Mouse (Mus musculus): ENCODE results near the gene Capzb.

Capzb gene

DNA sequence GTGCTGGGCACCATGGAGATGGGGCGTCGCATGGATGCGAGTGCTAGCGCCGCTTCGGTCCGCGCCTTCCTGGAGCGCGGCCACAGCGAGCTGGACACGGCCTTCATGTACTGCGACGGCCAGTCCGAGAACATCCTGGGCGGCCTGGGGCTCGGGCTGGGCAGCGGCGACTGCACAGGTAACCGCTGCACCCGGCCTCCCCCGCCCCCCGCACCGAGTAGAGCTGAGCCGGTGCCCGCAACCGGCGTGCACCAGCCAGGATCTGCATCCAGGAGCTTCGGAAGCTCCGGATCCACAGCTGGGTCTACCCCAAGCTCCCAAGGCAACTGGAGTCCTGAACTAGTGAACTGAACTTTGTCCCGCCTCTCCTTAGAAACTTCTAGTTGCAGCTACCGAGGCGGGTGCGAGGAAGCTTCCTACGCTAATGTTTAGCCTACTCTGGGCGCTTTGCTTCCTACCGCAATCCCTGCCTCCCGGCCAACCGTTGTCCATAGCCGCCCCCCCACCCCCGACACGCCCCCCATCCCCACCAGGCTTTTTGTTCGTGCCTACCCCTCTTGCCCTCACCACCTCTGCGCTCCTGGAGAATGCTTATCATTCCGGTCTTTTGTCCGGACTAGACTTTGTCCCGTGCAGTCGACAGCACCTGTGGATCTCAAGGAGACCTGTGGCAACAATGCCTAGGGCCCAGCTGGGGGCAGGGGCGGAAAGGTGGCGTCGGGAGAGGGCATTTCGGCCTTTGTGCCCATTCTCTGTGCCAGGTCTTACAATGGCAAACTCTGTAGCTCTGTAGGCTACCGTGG is 118.4 kb downstream of the Capzb start:
- peak; percentile 35 for DNase-seq

DNA sequence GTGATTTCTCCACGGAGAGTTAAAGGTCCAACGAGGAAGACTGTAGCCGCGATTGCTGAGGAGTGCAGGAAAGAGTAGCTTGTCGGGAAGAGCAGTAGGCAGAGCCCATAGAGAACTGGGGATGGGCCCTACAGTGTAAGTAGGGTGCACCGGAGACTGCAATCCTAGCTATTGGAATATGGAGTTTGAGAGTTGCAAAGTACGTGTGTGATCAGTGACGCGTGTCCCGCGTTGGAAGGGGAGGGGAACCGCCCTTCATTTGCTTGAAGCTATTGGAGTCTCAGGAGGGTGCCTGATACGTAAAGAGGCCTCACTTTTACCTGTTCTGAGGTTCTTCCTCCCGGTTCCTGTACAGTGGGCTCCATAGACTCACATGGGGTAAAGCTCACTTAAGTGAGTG is 119.0 kb downstream of the Capzb start:
- DNase-seq: peak; percentile 13

DNA sequence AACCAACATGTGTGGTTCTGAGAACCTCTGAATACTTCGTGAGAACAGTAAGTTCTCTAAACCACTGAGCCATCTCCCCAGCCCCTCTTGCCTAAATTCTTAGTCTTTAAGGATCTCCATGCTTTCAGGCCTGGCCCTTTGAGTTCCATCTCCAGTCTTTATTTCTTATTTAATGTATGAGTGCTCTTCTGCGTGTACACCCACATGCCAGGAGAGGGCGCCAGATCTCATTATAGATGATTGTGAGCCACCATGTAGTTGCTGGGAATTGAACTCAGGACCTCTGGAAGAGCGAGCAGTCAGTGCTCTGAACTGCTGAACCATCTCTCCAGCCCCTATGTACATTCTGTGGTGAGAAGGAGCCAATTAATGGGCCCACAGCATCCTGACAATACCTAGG is 119.9 kb downstream of the Capzb start:
- no peak for DNase-seq

DNA sequence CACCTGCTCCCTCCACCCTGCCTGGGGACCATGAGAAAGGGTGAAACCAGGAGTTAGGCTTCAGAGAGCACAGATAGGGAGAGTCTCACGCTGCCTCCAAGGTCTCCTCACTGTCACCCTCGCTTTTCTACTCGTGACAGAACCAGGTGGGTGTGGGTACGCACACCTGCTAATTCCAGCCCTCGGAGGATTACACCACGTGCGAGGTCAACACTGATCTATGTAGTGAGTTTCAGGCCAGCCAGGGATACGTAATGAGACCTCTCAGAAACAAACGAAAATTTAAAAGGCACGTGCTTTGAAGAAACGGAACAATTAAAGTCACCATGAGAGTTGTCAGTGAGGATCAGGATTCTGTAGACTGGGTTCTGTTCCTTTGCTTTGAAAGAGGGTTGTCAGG is 125.8 kb downstream of the Capzb start:
- no peak for DNase-seq

DNA sequence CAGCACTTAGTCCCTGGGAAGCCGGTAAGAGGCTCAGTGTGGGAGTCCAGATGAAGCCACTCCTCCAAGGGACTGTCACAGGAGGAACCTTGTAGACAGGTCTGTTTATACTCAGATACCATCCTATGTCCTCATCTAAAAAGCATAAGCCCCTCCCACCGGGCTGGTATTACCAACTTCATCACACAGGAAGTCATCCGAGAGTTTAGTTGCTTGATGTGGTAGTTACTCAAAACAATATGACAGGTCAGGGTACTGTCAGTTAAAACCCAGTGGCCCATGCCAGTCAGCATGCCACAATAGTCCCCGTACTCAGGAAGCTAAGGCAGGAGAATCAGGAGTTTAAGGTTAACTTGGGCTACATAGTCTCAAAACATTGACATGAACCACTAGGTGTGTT is 127.0 kb downstream of the Capzb start:
- no peak for DNase-seq

DNA sequence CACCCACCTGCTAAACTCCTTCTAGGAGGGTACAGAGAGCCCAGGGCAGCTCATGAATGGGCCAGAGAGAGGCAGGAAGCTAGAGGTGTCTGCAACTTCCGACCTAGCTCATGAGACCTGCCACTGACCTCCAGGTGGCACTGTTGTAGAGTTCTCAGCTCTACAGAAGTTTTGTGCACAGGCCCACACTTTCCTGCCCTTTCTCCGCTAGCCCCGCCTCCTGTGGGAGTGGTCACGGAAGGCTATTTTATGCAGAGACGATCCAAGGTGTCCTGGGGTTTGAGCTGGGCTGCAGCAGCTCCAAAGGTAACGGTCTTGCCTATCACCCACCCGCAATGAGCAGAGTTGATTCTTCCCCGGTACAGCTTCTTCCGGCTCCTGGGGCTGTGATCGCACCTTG is 137.9 kb downstream of the Capzb start:
- DNase-seq: no peak

DNA sequence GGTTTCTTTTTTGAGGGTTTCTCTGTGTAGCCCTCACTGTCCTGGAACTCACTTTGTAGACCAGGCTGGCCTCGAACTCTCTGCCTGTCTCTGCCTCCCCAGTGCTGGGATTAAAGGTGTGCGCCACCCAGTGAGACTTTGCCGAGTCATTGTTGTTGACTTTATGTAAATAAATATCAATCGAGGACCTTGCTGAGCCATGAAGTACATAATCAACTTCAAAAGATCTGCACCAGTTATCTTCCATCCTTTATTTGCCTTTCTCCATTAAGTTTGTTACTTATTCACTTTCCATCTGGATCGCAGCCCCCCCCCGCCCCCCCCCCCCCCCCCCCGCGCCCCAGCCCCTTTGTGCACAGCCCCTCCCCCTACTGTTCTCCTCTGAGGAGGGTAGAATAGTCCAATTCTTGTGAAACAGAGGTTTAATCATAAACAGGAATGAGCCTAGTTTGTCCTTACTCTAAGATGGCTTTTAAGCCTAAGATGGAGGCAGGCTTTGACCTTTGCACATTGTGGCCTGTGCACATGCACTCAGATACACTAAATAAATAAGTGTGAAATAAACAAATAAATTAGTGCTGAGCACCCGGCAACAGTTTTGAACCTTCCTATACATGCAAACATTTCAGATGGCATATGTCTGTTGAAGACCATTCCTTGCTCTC is 142.1 kb downstream of the Capzb start:
- no peak for DNase-seq

DNA sequence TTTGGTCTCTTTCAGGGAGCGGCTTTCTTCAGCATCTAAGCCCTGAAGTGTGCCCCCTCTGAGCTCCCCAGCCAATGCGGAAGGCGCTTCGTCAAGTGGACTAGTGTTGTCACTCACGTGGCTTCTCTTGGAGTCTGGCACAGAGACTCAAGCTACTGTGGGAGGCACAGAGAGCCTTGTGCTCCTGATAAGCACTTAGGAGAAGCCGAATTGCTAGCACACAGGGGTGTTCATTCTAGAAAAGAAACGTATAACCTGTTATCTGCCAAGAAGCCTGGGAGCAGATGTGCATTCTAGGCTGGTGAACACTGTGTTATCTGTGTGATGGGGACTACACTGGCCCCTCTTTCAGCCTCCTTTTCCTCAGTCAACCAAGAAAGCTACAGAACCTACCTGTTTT is 142.8 kb downstream of the Capzb start:
- DNase-seq: no peak

DNA sequence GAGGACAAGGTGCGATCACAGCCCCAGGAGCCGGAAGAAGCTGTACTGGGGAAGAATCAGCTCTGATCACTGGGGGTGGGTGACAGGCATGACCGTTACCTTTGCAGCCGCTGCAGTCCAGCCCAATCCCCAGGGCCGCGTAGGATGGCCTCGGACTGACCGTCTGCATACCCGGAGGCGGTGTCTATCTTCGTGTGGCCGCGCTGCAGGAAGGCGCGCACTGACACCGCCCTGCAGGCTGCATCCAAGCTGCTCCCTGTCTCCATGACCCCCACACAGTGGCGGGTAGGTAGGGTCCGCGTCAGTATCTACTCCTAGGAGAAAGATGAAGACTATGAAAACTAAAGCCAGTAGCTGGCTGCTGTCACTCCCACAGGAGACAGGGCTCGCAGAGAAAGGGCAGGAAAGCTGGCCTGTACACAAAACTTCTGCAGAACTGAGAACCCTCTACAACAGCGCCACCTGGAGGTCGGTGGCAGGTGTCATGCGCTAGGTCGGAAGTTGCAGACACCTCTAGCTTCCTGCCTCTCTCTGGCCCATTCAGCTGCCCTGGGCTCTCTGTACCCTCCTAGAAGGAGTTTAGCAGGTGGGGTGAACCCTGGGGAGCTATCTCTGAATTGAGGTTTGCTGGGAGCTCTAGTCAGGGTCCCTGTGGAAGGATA is 144.3 kb downstream of the Capzb start:
- DNase-seq: peak; percentile 49

DNA sequence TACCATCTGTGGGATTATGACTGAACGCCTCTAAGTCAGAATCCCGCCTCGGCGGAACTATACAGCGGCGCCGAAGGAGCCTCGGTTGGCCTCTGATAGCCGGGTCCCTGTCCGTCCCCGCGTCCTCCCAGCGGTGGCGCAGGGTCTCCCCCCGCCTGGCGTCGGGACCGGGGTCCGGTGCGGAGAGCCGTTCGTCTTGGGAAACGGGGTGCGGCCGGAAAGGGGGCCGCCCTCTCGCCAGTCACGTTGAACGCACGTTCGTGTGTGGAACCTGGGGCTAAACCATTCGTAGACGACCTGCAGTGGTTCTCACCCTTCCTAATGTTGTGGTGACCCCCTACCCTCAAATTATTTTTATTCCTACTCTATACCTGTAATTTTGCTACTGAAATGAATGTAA is 145.4 kb downstream of the Capzb start:
- DNase-seq: no peak

DNA sequence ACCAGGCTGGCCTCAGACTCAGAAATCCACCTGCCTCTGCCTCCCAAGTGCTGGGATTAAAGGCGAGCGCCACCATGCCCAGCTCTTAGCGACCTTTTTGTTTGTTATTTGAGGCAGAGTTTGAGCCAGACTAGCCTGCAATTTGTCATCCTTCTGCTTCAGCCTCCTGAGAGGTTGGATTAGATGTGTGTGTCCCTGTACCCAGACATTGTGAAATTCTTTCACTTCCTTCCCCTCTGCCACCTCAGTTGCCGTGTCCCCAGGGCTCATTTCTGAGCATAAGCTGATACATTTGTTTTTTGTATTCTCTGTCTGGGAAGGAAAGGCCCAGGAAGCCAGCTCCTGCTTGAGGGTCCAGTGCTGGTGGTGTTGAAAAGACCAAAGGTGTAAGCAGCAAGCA is 148.1 kb downstream of the Capzb start:
- no peak for DNase-seq

Data from cerebellum, adult 9-11 months (tissue).